Mouse (Mus musculus) olfactory bulb, adult 2 months (tissue): ENCODE results near the gene Arvcf.

Experiments used
- CTCF ChIP-seq: fragments of 200-500 bp; IDR thresholded peaks from 2 replicates; pipeline ENCODE4 v1.5.1; 2012; ENCODE audit warnings: low read depth, mild to moderate bottlenecking, low read length, moderate library complexity; ENCODE audit not compliant: insufficient read depth
- POLR2A ChIP-seq: fragments of 200-500 bp; IDR thresholded peaks from 2 replicates; pipeline ENCODE4 v1.6.1; 2012; ENCODE audit warnings: mild to moderate bottlenecking, low read depth, low read length, moderate library complexity; ENCODE audit not compliant: insufficient read depth

- TF ChIP-seq POLR2A (no peak), CTCF (no peak)
Measured at GRCm38 (mm10) chr16:18376297-18376954, 28.4 kb downstream of the Arvcf start.
